Mouse (Mus musculus): ENCODE results near the gene Mpig6b. TPM values are rescaled to one million over a fixed set of nuclear protein-coding genes. Genes with fewer than 3 reads are reported as not detected.

The Mpig6b gene
- polyA plus RNA-seq, 1 experiment from 2014 or later: 0.89 TPM

DNA sequence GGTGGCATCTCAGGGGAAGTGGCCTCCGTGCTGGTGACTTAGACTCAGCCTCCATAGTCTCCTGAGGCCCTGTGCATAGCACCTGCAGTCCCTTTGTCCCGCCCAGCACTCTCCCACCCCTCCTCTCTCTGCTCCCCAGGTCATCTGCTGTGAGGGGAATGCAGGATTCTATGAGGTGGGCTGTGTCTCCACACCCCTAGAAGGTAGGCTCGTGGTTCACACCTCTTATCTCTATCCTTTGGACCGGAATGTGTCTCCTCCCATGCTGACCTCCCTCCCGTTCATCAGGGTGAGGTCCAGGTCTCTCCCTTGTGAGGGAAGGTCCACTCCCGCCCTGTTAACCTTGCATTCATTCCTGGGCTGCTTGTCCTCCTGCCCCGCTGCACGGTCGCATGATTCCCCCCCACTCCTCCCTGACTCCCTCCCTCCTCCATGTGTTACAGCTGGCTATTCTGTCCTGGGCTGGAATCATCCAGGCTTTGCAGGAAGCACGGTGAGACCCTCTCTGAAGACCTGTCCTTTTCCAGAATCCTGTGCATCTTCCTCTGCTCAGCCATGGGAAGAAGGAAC lies 34.3 kb upstream of the Mpig6b start:
- H3K4me1 ChIP-seq: no peaks in the 10 kb centered on the region
- H3K27ac ChIP-seq: no peak overlapping the region
- WGBS: 80% methylated on average over 10 of the region's 10 CpGs
- peaks cover 89% of the 10 kb centered on the region for H3K36me3 ChIP-seq
- no peaks in the 10 kb centered on the region for H3K27me3 ChIP-seq
- no peaks in the 10 kb centered on the region for H3K9me3 ChIP-seq
- no peak overlapping the region for H3K4me3 ChIP-seq
- no peak overlapping the region for H3K4me2 ChIP-seq
- no peak for ATAC-seq (ENCODE audit: insufficient number of reproducible peaks, insufficient read depth, low FRiP score, low TSS enrichment, low read depth)
- H3K9ac ChIP-seq: no peak overlapping the region

DNA sequence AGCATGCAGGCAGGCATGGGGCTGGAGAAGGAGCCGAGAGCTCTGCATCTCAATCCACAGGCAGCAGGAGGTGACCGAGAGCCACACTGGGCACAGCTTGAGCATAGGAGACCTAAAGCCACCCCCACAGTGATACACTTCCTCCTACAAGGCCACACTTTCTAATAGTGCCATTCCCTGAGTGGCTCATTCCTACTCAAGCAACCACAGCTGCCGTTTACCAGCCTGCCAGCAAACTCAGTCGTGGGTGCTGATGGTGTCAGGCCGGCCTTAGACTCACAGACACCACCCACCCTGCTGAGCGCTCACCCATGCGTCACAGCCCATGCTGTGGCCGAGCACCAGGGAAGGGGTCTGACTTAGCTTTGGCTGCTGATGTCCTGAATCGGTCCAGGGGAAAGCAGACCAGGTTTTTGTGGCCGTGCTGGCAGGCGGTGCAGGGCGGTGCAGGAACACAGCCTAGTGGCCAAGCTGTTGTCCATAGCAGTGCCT lies 31.2 kb upstream of the Mpig6b start:
- WGBS: 82% methylated on average over 12 of the region's 12 CpGs
- Histone ChIP-seq H3K9me3 (no peaks in the 10 kb centered on the region), H3K36me3 (peaks cover 99% of the 10 kb centered on the region), H3K9ac (peak overlapping the region; percentile 44; the same call in 1 of the 2 replicates), H3K4me2 (no peak overlapping the region), H3K27me3 (no peaks in the 10 kb centered on the region), H3K4me3 (no peak overlapping the region), H3K27ac (no peak overlapping the region), H3K4me1 (no peaks in the 10 kb centered on the region)
- no peak for ATAC-seq (ENCODE audit: insufficient number of reproducible peaks, insufficient read depth, low FRiP score, low TSS enrichment, low read depth)

GRCm38 (mm10) chr17:35096597-35096996 lies 30.6 kb upstream of the Mpig6b start:
- peak overlapping the region; percentile 44; the same call in 1 of the 2 replicates for H3K9ac ChIP-seq
- H3K27ac ChIP-seq: no peak overlapping the region
- WGBS: 86% methylated on average over 12 of the region's 12 CpGs
- no peaks in the 10 kb centered on the region for H3K9me3 ChIP-seq
- H3K27me3 ChIP-seq: no peaks in the 10 kb centered on the region
- H3K4me3 ChIP-seq: no peak overlapping the region
- no peak for ATAC-seq (ENCODE audit: insufficient number of reproducible peaks, insufficient read depth, low FRiP score, low TSS enrichment, low read depth)
- no peak overlapping the region for H3K4me2 ChIP-seq
- H3K4me1 ChIP-seq: no peaks in the 10 kb centered on the region
- peaks cover 96% of the 10 kb centered on the region for H3K36me3 ChIP-seq

DNA sequence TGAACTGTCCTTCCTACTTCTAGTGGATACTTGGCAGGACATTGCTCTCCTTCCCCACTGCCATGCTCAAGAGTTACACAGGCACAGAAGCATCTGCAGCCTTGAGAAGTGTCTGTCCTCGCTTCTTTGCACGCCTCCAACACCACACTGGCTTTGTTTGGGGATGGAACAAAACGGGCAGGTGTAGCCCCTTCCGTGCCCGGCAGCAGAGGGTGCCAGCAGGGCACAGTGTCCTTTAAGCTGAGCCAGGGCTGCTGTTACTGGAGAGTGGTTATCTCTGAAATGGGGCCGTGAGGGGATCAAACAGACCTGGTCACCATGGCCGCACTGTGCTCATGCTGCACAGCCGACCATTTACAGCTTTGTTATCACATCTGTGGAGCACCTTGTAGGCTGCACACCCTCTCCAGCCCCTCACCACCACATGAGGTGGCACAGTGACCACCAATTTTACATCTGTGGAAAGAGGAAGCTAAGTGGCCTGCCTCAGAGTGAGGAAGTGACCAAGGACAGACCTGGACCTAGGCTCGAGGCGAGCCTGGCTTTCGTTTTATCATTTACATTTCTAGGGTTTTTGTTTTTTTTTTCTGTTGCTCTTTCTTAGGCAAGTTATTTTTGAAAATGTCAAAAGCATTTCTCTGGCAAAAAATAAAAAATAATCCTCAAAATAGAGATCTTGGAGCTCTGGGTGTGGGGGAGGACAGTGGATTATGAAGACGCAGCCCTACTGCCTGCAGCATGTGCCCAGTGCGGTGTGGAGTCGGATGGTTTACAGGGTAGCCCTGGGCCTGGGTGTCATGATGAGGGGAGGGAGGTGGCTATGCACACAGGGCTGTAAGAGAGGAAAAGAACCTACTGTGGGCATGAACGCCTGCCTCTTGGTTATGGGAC lies 28.7 kb upstream of the Mpig6b start:
- no peak overlapping the region for H3K4me3 ChIP-seq
- H3K27ac ChIP-seq: no peak overlapping the region
- WGBS: 91% methylated on average over 15 of the region's 15 CpGs
- H3K4me1 ChIP-seq: peaks cover 10% of the 10 kb centered on the region
- peaks cover 82% of the 10 kb centered on the region for H3K36me3 ChIP-seq
- H3K4me2 ChIP-seq: no peak overlapping the region
- ATAC-seq (ENCODE audit: insufficient number of reproducible peaks, insufficient read depth, low FRiP score, low TSS enrichment, low read depth): no peak
- H3K9ac ChIP-seq: no peak overlapping the region
- no peaks in the 10 kb centered on the region for H3K9me3 ChIP-seq
- H3K27me3 ChIP-seq: no peaks in the 10 kb centered on the region

DNA sequence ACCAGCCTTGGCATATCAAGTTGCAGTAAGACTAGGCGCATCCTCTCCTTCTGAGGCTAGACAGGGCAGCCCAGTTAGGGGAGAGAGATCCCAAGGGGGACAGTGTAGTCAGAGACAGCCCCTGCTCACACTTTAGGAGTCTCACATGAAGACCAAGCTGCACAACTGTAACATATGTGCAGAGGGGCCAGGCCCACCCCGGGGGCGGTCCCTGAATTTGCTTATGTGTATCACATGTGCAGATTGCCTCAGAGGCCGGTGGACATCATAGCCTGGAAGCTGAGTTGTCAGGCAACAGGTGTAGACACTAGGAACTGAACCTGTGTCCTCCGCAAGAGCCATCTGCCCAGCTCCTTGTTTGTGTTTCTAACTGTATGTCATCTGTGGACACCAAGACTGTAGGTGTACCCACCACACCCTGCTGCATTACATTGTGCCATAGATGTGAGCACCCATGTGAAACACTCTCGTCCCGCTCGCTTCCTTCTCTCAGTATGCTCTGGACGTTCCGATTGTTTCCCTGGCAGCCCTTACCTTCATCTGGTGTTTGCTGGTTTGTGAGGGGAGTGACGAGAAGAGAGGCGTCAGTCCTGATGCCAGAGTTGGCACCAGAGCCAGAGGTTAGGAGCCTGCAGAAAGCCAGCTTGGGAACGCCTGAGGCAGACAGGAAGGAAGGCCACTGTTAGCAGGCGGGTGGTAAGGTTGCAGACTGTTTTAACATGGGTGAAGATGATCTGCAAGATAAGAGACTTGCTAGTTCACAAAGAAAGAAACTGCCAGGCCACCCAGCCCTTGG lies 26.6 kb upstream of the Mpig6b start:
- Histone ChIP-seq H3K27ac (no peak overlapping the region), H3K4me2 (no peak overlapping the region), H3K9ac (0 out of 2 replicates have a peak overlapping the region, but pooled peaks have one; percentile 54), H3K27me3 (no peaks in the 10 kb centered on the region), H3K36me3 (peaks cover 60% of the 10 kb centered on the region), H3K4me1 (peaks cover 10% of the 10 kb centered on the region), H3K4me3 (no peak overlapping the region), H3K9me3 (no peaks in the 10 kb centered on the region)
- no peak for ATAC-seq (ENCODE audit: insufficient number of reproducible peaks, insufficient read depth, low FRiP score, low TSS enrichment, low read depth)
- 85% methylated on average over 14 of the region's 14 CpGs for WGBS

- Histone ChIP-seq H3K4me1 (peaks cover 10% of the 10 kb centered on the region), H3K9me3 (no peaks in the 10 kb centered on the region), H3K4me2 (peak overlapping the region; percentile 69), H3K27me3 (no peaks in the 10 kb centered on the region), H3K36me3 (peaks cover 38% of the 10 kb centered on the region), H3K9ac (peak overlapping the region; percentile 91), H3K4me3 (peak overlapping the region; percentile 66), H3K27ac (peak overlapping the region; percentile 94)
- ATAC-seq (ENCODE audit: insufficient number of reproducible peaks, insufficient read depth, low FRiP score, low TSS enrichment, low read depth): no peak
- 68% methylated on average over 8 of the region's 8 CpGs for WGBS
Observed at GRCm38 (mm10) chr17:35090166-35090932, 24.4 kb upstream of the Mpig6b start.

DNA sequence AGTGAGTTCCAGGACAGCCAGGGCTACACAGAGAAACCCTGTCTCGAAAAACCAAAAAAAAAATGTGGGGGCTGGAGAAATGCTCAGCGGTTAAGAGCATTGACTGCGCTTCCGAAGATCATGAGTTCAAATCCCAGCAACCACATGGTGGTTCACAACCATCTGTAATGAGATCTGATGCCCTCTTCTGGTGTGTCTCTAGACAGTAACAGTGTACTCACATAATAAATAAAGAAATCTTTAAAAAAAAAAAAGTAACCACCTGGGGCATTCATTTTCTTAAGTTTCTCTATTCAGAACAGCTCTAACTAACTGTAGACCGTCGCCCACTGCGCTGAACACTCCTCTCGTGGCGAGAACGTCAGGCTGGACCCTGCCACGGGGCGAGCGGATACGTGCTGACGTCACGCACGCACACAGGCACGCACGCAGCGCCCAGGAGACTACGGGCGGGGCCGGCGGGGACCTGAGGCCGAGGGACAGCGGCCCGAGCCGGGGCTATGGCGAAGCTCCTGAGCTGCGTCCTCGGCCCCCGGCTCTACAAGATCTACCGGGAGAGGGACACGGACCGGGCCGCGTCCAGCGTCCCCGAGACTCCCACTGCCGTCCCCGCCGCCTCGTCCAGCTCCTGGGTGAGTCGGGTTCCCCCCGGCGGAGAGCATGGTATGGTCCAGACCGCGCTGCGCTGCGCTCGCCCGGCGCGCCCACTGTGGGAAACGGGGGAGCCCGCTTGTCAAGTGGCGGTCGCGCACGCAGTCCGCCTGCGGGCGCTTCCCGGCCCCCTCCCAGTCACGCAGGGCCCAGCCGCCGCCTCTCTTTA lies 23.1 kb upstream of the Mpig6b start, which contains the start of gene Abhd16a:
TSS of gene Abhd16a (plus strand) at position 439 of the 820 bp plus-strand sequence.
- Histone ChIP-seq H3K4me2 (peak within 1 kb of the TSS; percentile 69), H3K4me3 (peak within 1 kb of the TSS; percentile 66), H3K4me1 (peaks cover 10% of the 10 kb centered on the region), H3K27me3 (no peaks in the 10 kb centered on the region), H3K27ac (peak within 1 kb of the TSS; percentile 94), H3K9me3 (no peaks in the 10 kb centered on the region), H3K36me3 (peaks cover 25% of the 10 kb centered on the region), H3K9ac (peak within 1 kb of the TSS; percentile 91)
- WGBS: 3% methylated on average over 67 of the region's 67 CpGs
- ATAC-seq (ENCODE audit: insufficient number of reproducible peaks, insufficient read depth, low FRiP score, low TSS enrichment, low read depth): peak; percentile 95

- H3K4me2 ChIP-seq: no peak overlapping the region
- peaks cover 17% of the 10 kb centered on the region for H3K36me3 ChIP-seq
- H3K4me3 ChIP-seq: no peak overlapping the region
- no peak overlapping the region for H3K27ac ChIP-seq
- no peak overlapping the region for H3K9ac ChIP-seq
- ATAC-seq (ENCODE audit: insufficient number of reproducible peaks, insufficient read depth, low FRiP score, low TSS enrichment, low read depth): no peak
- H3K27me3 ChIP-seq: no peaks in the 10 kb centered on the region
- no peaks in the 10 kb centered on the region for H3K9me3 ChIP-seq
- WGBS: 45% methylated on average over 2 of the region's 2 CpGs
- peaks cover 10% of the 10 kb centered on the region for H3K4me1 ChIP-seq
Observed at GRCm38 (mm10) chr17:35088151-35088550, 22.2 kb upstream of the Mpig6b start.

DNA sequence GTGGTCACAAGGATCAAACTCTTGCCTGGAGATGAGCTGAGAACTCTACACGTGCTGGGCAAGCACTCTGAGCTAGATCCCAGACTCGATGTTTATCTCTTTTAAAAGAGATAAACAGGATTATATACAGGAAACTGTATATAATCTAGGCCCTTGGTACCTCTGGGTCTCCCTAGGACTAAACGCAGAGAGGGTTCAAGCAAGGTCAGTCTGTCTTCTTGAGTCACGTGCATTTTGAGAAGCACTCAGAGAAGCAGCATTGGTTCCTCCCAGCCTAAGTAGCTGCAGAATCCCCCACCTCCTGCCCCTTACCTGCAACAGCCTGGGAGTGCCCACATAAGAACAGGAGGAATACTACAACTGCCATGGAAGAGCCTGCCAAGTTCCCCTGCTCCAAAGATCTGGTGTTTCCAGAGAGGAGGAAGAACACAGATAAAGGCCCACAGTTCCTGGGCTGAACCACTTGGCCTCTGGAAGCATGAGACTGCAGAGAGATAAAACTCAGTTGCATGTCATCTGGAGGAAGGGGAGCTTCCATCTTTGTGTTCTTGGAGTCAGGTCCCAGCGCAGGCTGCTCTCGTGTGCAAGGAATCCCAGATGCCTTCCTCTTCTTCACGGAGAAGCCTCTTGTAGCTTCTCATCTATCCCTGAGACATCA lies 19.4 kb upstream of the Mpig6b start, which contains the start of gene Ly6g6f:
TSS of gene Ly6g6f (minus strand) at position 403 of the 658 bp plus-strand sequence.
- Histone ChIP-seq H3K36me3 (no peaks in the 10 kb centered on the region), H3K4me3 (no peak within 1 kb of the TSS), H3K9ac (no peak within 1 kb of the TSS), H3K9me3 (no peaks in the 10 kb centered on the region), H3K27ac (no peak within 1 kb of the TSS), H3K4me2 (no peak within 1 kb of the TSS), H3K27me3 (no peaks in the 10 kb centered on the region), H3K4me1 (peaks cover 6% of the 10 kb centered on the region)
- ATAC-seq (ENCODE audit: insufficient number of reproducible peaks, insufficient read depth, low FRiP score, low TSS enrichment, low read depth): no peak
- 83% methylated on average over 7 of the region's 7 CpGs for WGBS
